Mouse (Mus musculus) heart, postnatal 0 days (tissue): ENCODE measurements around the gene Stat3.

Experiments
- CTCF ChIP-seq: IDR thresholded peaks from 2 replicates; pipeline ENCODE4 v1.5.1; 2016; ENCODE audit warnings: antibody characterized with exemption, control low read depth, low read depth
- EP300 ChIP-seq: IDR thresholded peaks from 2 replicates; pipeline ENCODE4 v1.6.1; 2016; ENCODE audit warnings: antibody characterized with exemption, low read depth

DNA sequence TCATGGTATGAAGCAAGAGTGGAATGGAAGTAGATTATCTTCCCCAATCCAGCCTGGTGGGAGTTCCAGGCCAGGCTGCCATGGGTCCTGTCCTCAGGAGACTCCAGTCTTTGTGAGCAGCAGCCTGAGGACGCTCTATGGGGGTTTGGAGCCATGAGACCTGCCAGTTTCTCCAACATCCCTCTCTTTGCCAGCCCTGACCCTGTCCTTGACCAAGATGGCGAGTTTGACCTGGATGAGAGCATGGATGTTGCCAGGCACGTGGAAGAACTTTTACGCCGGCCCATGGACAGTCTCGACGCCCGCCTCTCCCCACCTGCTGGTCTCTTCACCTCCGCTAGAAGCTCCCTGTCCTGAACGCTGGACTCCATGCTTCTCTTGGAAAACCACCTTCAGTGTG lies 55.7 kb downstream of the Stat3 start:
- TF ChIP-seq CTCF (no peak), EP300 (no peak)
